Mouse (Mus musculus) heart, embryonic 15.5 days (tissue): Measurements from ENCODE around the gene Tfpi2. TPM values are rescaled to one million over a fixed set of nuclear protein-coding genes. Genes with fewer than 3 reads are reported as not detected.

Experiments
- ATAC-seq: fragments of 200-750 bp; cut with Nextera tagmentation; replicated peaks from 2 replicates; pipeline ENCODE4 v1.8.0; 2017; ENCODE audit warnings: low read depth, moderate TSS enrichment; ENCODE audit not compliant: insufficient number of reproducible peaks, insufficient read depth, low FRiP score
- H3K27ac ChIP-seq: fragments of 300-500 bp; sonication (generic); 2 replicates; pipeline ENCODE4 v1.5.1; 2015; ENCODE audit warnings: mild to moderate bottlenecking, inconsistent platforms
- H3K27me3 ChIP-seq: fragments of 300-500 bp; sonication (generic); 2 replicates; pipeline ENCODE4 v1.6.1; 2015; ENCODE audit warnings: inconsistent platforms
- H3K36me3 ChIP-seq: fragments of 300-500 bp; sonication (generic); 2 replicates; pipeline ENCODE4 v1.6.1; 2015; ENCODE audit warnings: mild to moderate bottlenecking, inconsistent platforms
- H3K4me1 ChIP-seq: fragments of 300-500 bp; sonication (generic); replicated peaks from 2 replicates; pipeline ENCODE4 v1.6.1; 2015; ENCODE audit warnings: inconsistent platforms
- H3K4me2 ChIP-seq: fragments of 300-500 bp; sonication (generic); 2 replicates; pipeline ENCODE4 v1.6.1; 2015; ENCODE audit warnings: inconsistent platforms, mild to moderate bottlenecking, moderate library complexity
- H3K4me3 ChIP-seq: fragments of 300-500 bp; sonication (generic); 2 replicates; pipeline ENCODE4 v1.5.1; 2015; ENCODE audit warnings: mild to moderate bottlenecking, inconsistent platforms
- H3K9ac ChIP-seq: fragments of 300-500 bp; sonication (generic); 2 replicates; pipeline ENCODE4 v1.6.1; 2015; ENCODE audit warnings: mild to moderate bottlenecking, inconsistent platforms
- H3K9me3 ChIP-seq: fragments of 300-500 bp; sonication (generic); replicated peaks from 2 replicates; pipeline ENCODE4 v1.6.1; 2016; ENCODE audit warnings: inconsistent platforms
- WGBS: fragments of 180-500 bp; shearing (Covaris S2); methylation state at CpG from one replicate; pipeline ENCODE4 v1.1.7; 2015; ENCODE audit warnings: mixed read lengths; 5-methylcytosine and 5-hydroxymethylcytosine counted together
- polyA plus RNA-seq: library from polyadenylated mRNA; unstranded; fragments of >200 nt; fragmentation: Nextera tagmentation; extraction: Ambion mirVana; gene quantifications from 2 replicates; pipeline ENCODE4 v1.2.1, GENCODE M21; 2015

The Tfpi2 gene
- 4.5 TPM in 2 replicates for polyA plus RNA-seq

GRCm38 (mm10) chr6:3988750-3989149, at the start of gene Tfpi2:
Gene Tfpi2, minus strand, starts transcription at chr6:3988919.
- Histone ChIP-seq H3K36me3 (no peaks in the 10 kb centered on the region), H3K27ac (no peak within 1 kb of the TSS), H3K4me3 (no peak within 1 kb of the TSS), H3K9ac (no peak within 1 kb of the TSS), H3K9me3 (no peaks in the 10 kb centered on the region), H3K4me2 (no peak within 1 kb of the TSS), H3K4me1 (no peaks in the 10 kb centered on the region), H3K27me3 (no peaks in the 10 kb centered on the region)
- no peak for ATAC-seq
- 70% methylated on average over 3 of the region's 3 CpGs for WGBS

- no peaks in the 10 kb centered on the region for H3K27me3 ChIP-seq
- no peak overlapping the region for H3K27ac ChIP-seq
- no peaks in the 10 kb centered on the region for H3K36me3 ChIP-seq
- WGBS, result 78% methylated on average over 3 of the region's 3 CpGs
- no peak overlapping the region for H3K9ac ChIP-seq
- no peaks in the 10 kb centered on the region for H3K9me3 ChIP-seq
- H3K4me1 ChIP-seq, result no peaks in the 10 kb centered on the region
- H3K4me3 ChIP-seq, result no peak overlapping the region
- ATAC-seq, result no peak
- H3K4me2 ChIP-seq, result no peak overlapping the region
These were observed 42.2 kb upstream of the Tfpi2 start for GRCm38 (mm10) chr6:4030956-4031355.

- no peak overlapping the region for H3K4me3 ChIP-seq
- H3K9me3 ChIP-seq, result no peaks in the 10 kb centered on the region
- WGBS, result 35% methylated on average over 2 of the region's 2 CpGs
- no peaks in the 10 kb centered on the region for H3K4me1 ChIP-seq
- no peak for ATAC-seq
- no peak overlapping the region for H3K4me2 ChIP-seq
- H3K27ac ChIP-seq, result no peak overlapping the region
- H3K27me3 ChIP-seq, result no peaks in the 10 kb centered on the region
- H3K36me3 ChIP-seq, result no peaks in the 10 kb centered on the region
- no peak overlapping the region for H3K9ac ChIP-seq
These were observed 37.6 kb upstream of the Tfpi2 start for GRCm38 (mm10) chr6:4026367-4026766.

GRCm38 (mm10) chr6:4022645-4023044, 33.9 kb upstream of the Tfpi2 start:
- H3K36me3 ChIP-seq, result no peaks in the 10 kb centered on the region
- H3K4me2 ChIP-seq, result no peak overlapping the region
- no peak for ATAC-seq
- H3K4me3 ChIP-seq, result no peak overlapping the region
- H3K9ac ChIP-seq, result no peak overlapping the region
- no peaks in the 10 kb centered on the region for H3K9me3 ChIP-seq
- H3K4me1 ChIP-seq, result no peaks in the 10 kb centered on the region
- no peak overlapping the region for H3K27ac ChIP-seq
- 55% methylated on average over 1 of the region's 1 CpGs for WGBS
- H3K27me3 ChIP-seq, result no peaks in the 10 kb centered on the region

GRCm38 (mm10) chr6:4009548-4009947, 20.8 kb upstream of the Tfpi2 start:
- H3K27me3 ChIP-seq, result no peaks in the 10 kb centered on the region
- no peaks in the 10 kb centered on the region for H3K9me3 ChIP-seq
- H3K4me3 ChIP-seq, result no peak overlapping the region
- no peak overlapping the region for H3K9ac ChIP-seq
- peaks cover 7% of the 10 kb centered on the region for H3K4me1 ChIP-seq
- 0 out of 2 replicates have a peak, but pooled peaks cover 4% of the 10 kb centered on the region for H3K36me3 ChIP-seq
- ATAC-seq, result peak; percentile 55; the same call in 1 of the 2 replicates
- no peak overlapping the region for H3K4me2 ChIP-seq
- peak overlapping the region; percentile 16; the same call in 1 of the 2 replicates for H3K27ac ChIP-seq

GRCm38 (mm10) chr6:4008501-4009040, 19.9 kb upstream of the Tfpi2 start:
- Histone ChIP-seq H3K4me3 (no peak overlapping the region), H3K36me3 (0 out of 2 replicates have a peak, but pooled peaks cover 4% of the 10 kb centered on the region), H3K27me3 (no peaks in the 10 kb centered on the region), H3K9me3 (no peaks in the 10 kb centered on the region), H3K4me1 (peaks cover 7% of the 10 kb centered on the region), H3K27ac (peak overlapping the region; percentile 42; the same call in 1 of the 2 replicates), H3K4me2 (no peak overlapping the region), H3K9ac (no peak overlapping the region)
- 41% methylated on average over 2 of the region's 2 CpGs for WGBS
- ATAC-seq, result no peak

- Histone ChIP-seq H3K4me2 (peak overlapping the region; percentile 72), H3K27ac (peak overlapping the region; percentile 92), H3K9ac (no peak overlapping the region), H3K4me1 (peaks cover 14% of the 10 kb centered on the region), H3K27me3 (no peaks in the 10 kb centered on the region), H3K9me3 (no peaks in the 10 kb centered on the region), H3K36me3 (0 out of 2 replicates have a peak, but pooled peaks cover 4% of the 10 kb centered on the region), H3K4me3 (peak overlapping the region; percentile 63)
- no peak for ATAC-seq
- WGBS, result 51% methylated on average over 2 of the region's 2 CpGs
These were observed 16.1 kb upstream of the Tfpi2 start for GRCm38 (mm10) chr6:4004808-4005207.

GRCm38 (mm10) chr6:4003890-4004306, 15.2 kb upstream of the Tfpi2 start, which contains the start of gene Gng11:
Gene Gng11, plus strand, starts transcription at chr6:4003904.
- ATAC-seq, result peak; percentile 84
- peaks cover 14% of the 10 kb centered on the region for H3K4me1 ChIP-seq
- H3K36me3 ChIP-seq, result 0 out of 2 replicates have a peak, but pooled peaks cover 4% of the 10 kb centered on the region
- peak within 1 kb of the TSS; percentile 63 for H3K4me3 ChIP-seq
- H3K27me3 ChIP-seq, result no peaks in the 10 kb centered on the region
- H3K9me3 ChIP-seq, result no peaks in the 10 kb centered on the region
- 0% methylated on average over 19 of the region's 19 CpGs for WGBS
- peak within 1 kb of the TSS; percentile 67 for H3K9ac ChIP-seq
- peak within 1 kb of the TSS; percentile 72 for H3K4me2 ChIP-seq
- peak within 1 kb of the TSS; percentile 92 for H3K27ac ChIP-seq

GRCm38 (mm10) chr6:4003445-4003844, 14.7 kb upstream of the Tfpi2 start:
- Histone ChIP-seq H3K27me3 (no peaks in the 10 kb centered on the region), H3K9ac (no peak overlapping the region), H3K4me3 (peak overlapping the region; percentile 63), H3K9me3 (no peaks in the 10 kb centered on the region), H3K4me1 (peaks cover 11% of the 10 kb centered on the region), H3K27ac (peak overlapping the region; percentile 92), H3K36me3 (0 out of 2 replicates have a peak, but pooled peaks cover under 1% of the 10 kb centered on the region), H3K4me2 (peak overlapping the region; percentile 72)
- WGBS, result 32% methylated on average over 4 of the region's 4 CpGs
- ATAC-seq, result peak; percentile 27; the same call in 1 of the 2 replicates

GRCm38 (mm10) chr6:4000716-4001115, 12.0 kb upstream of the Tfpi2 start:
- no peaks in the 10 kb centered on the region for H3K27me3 ChIP-seq
- H3K36me3 ChIP-seq, result no peaks in the 10 kb centered on the region
- no peak overlapping the region for H3K9ac ChIP-seq
- H3K27ac ChIP-seq, result no peak overlapping the region
- H3K4me2 ChIP-seq, result no peak overlapping the region
- 71% methylated on average over 3 of the region's 3 CpGs for WGBS
- no peak overlapping the region for H3K4me3 ChIP-seq
- ATAC-seq, result no peak
- H3K9me3 ChIP-seq, result no peaks in the 10 kb centered on the region
- H3K4me1 ChIP-seq, result peaks cover 11% of the 10 kb centered on the region

GRCm38 (mm10) chr6:3999296-3999695, 10.6 kb upstream of the Tfpi2 start:
- 62% methylated on average over 6 of the region's 6 CpGs for WGBS
- H3K27me3 ChIP-seq, result no peaks in the 10 kb centered on the region
- peaks cover 7% of the 10 kb centered on the region; the same call in 1 of the 2 replicates for H3K4me1 ChIP-seq
- no peak overlapping the region for H3K9ac ChIP-seq
- no peak overlapping the region for H3K4me2 ChIP-seq
- H3K9me3 ChIP-seq, result no peaks in the 10 kb centered on the region
- H3K36me3 ChIP-seq, result no peaks in the 10 kb centered on the region
- no peak overlapping the region for H3K4me3 ChIP-seq
- no peak overlapping the region for H3K27ac ChIP-seq
- no peak for ATAC-seq

- no peaks in the 10 kb centered on the region for H3K9me3 ChIP-seq
- H3K4me2 ChIP-seq, result no peak overlapping the region
- no peak overlapping the region for H3K9ac ChIP-seq
- peaks cover 4% of the 10 kb centered on the region; the same call in 1 of the 2 replicates for H3K4me1 ChIP-seq
- 60% methylated on average over 4 of the region's 4 CpGs for WGBS
- no peak overlapping the region for H3K27ac ChIP-seq
- no peaks in the 10 kb centered on the region for H3K27me3 ChIP-seq
- ATAC-seq, result no peak
- H3K4me3 ChIP-seq, result no peak overlapping the region
- H3K36me3 ChIP-seq, result no peaks in the 10 kb centered on the region
These were observed 9.4 kb upstream of the Tfpi2 start for GRCm38 (mm10) chr6:3998089-3998488.
